In genomic region chr12:29789319-29790050, GRCm38 (mm10) we compare ENCODE assay signal across 8 mouse cellular contexts.
DNase-seq lines count a peak whose midpoint lies in the region; ATAC-seq and TF ChIP-seq lines count a peak whose summit lies in the region.

No protein-coding gene starts in this region.

- H3K4me3 ChIP-seq in forebrain, embryonic 11.5 days (ENCODE audit: low read depth, low read length): no peak overlapping the region
- H3K4me3 ChIP-seq in forebrain, embryonic 10.5 days: no peak overlapping the region
- H3K4me3 ChIP-seq in forebrain, embryonic 14.5 days (ENCODE audit: low read depth, low read length): no peak overlapping the region
- H3K4me3 ChIP-seq in layer of hippocampus, adult 2 months: peak overlapping the region; percentile 1; the same call in 1 of the 2 replicates
- H3K4me3 ChIP-seq in midbrain, embryonic 16.5 days (ENCODE audit: low read depth, low read length): no peak overlapping the region

- peak overlapping the region; percentile 46 for H3K27ac ChIP-seq in forebrain, embryonic 11.5 days (ENCODE audit: low read depth, low read length)
- H3K27ac ChIP-seq in forebrain, embryonic 10.5 days: no peak overlapping the region
- peak overlapping the region; percentile 93 for H3K27ac ChIP-seq in forebrain, embryonic 14.5 days (ENCODE audit: low read depth, low read length)
- H3K27ac ChIP-seq in layer of hippocampus, adult 2 months: peak overlapping the region; percentile 85
- peak overlapping the region; percentile 92 for H3K27ac ChIP-seq in midbrain, embryonic 16.5 days (ENCODE audit: low read length)

- H3K4me1 ChIP-seq in forebrain, embryonic 11.5 days (replicated peaks; ENCODE audit: control insufficient read depth, insufficient read depth, low read length): no peaks in the 10 kb centered on the region; the same call in 1 of the 2 replicates
- peaks cover 13% of the 10 kb centered on the region for H3K4me1 ChIP-seq in forebrain, embryonic 10.5 days
- H3K4me1 ChIP-seq in forebrain, embryonic 14.5 days (ENCODE audit: control insufficient read depth, insufficient read depth, low read length): peaks cover 19% of the 10 kb centered on the region
- peaks cover 37% of the 10 kb centered on the region for H3K4me1 ChIP-seq in midbrain, embryonic 16.5 days (ENCODE audit: control insufficient read depth, insufficient read depth, low read length)

- DNase-seq in forebrain, embryonic 11.5 days (ENCODE audit: low spot score): peak; percentile 69
- no peak for DNase-seq in forebrain, embryonic 10.5 days (ENCODE audit: extremely low spot score, low spot score)
- peak; percentile 95 for DNase-seq in brain, adult 2 months (ENCODE audit: low read depth, low spot score)
- DNase-seq in forebrain, embryonic 14.5 days (ENCODE audit: low spot score): peak; percentile 99
- peak; percentile 75 to 84 for DNase-seq in layer of hippocampus, adult 2 months (ENCODE audit: low spot score in 2 of 2)
- DNase-seq in lung, postnatal 4 days: no peak
- DNase-seq in lung, postnatal 10 days: no peak

- H3K4me2 ChIP-seq in forebrain, embryonic 11.5 days (ENCODE audit: low read depth, low read length, severe bottlenecking): 0 out of 2 replicates have a peak overlapping the region, but pooled peaks have one; percentile 21
- peak overlapping the region; percentile 43 for H3K4me2 ChIP-seq in forebrain, embryonic 14.5 days (ENCODE audit: low read length)
- H3K4me2 ChIP-seq in midbrain, embryonic 16.5 days (ENCODE audit: low read length): peak overlapping the region; percentile 43

- WGBS in forebrain, embryonic 11.5 days: 45% methylated on average over 16 of the region's 16 CpGs
- WGBS in forebrain, embryonic 10.5 days: 69% methylated on average over 16 of the region's 16 CpGs
- 4% methylated on average over 16 of the region's 16 CpGs for WGBS in forebrain, embryonic 14.5 days
- WGBS in midbrain, embryonic 16.5 days: 13% methylated on average over 16 of the region's 16 CpGs

- ATAC-seq in forebrain, embryonic 11.5 days (replicated peaks; ENCODE audit: low FRiP score): peak; percentile 84
- peak; percentile 97 for ATAC-seq in forebrain, embryonic 14.5 days
- peak; percentile 92 for ATAC-seq in midbrain, embryonic 16.5 days

- no peaks in the 10 kb centered on the region for H3K27me3 ChIP-seq in forebrain, embryonic 11.5 days (ENCODE audit: control insufficient read depth, insufficient read depth, low read length)
- H3K27me3 ChIP-seq in forebrain, embryonic 10.5 days (ENCODE audit: poor library complexity, severe bottlenecking): no peaks in the 10 kb centered on the region
- H3K27me3 ChIP-seq in forebrain, embryonic 14.5 days (replicated peaks; ENCODE audit: control insufficient read depth, insufficient read depth, low read length): no peaks in the 10 kb centered on the region
- no peaks in the 10 kb centered on the region for H3K27me3 ChIP-seq in midbrain, embryonic 16.5 days (ENCODE audit: control insufficient read depth, insufficient read depth, low read depth, low read length)

- TF ChIP-seq CTCF in layer of hippocampus, adult 2 months (conservative IDR thresholded peaks at IDR 0.05): no peak

- H3K9me3 ChIP-seq in forebrain, embryonic 11.5 days (ENCODE audit: control insufficient read depth, low read length): no peaks in the 10 kb centered on the region
- no peaks in the 10 kb centered on the region for H3K9me3 ChIP-seq in forebrain, embryonic 10.5 days
- no peaks in the 10 kb centered on the region for H3K9me3 ChIP-seq in forebrain, embryonic 14.5 days (replicated peaks; ENCODE audit: control insufficient read depth, low read length)
- H3K9me3 ChIP-seq in midbrain, embryonic 16.5 days (replicated peaks; ENCODE audit: control insufficient read depth, low read length, poor library complexity, severe bottlenecking): no peaks in the 10 kb centered on the region

- no peak overlapping the region for H3K9ac ChIP-seq in forebrain, embryonic 11.5 days (ENCODE audit: low read length)
- H3K9ac ChIP-seq in forebrain, embryonic 14.5 days (ENCODE audit: low read length): peak overlapping the region; percentile 17; the same call in 1 of the 2 replicates
- H3K9ac ChIP-seq in midbrain, embryonic 16.5 days (ENCODE audit: low read depth, low read length): peak overlapping the region; percentile 53

- H3K36me3 ChIP-seq in forebrain, embryonic 11.5 days (ENCODE audit: control insufficient read depth, insufficient read depth, low read length): no peaks in the 10 kb centered on the region
- H3K36me3 ChIP-seq in forebrain, embryonic 10.5 days (replicated peaks): no peaks in the 10 kb centered on the region
- H3K36me3 ChIP-seq in forebrain, embryonic 14.5 days (ENCODE audit: control insufficient read depth, insufficient read depth, low read length): 0 out of 2 replicates have a peak, but pooled peaks cover 5% of the 10 kb centered on the region
- H3K36me3 ChIP-seq in midbrain, embryonic 16.5 days (ENCODE audit: control insufficient read depth, insufficient read depth, low read length): no peaks in the 10 kb centered on the region

Comparison
In these comparisons a context has a peak if more than half of its experiments do, and no peak if none do; other contexts are left out.
1. DNase-seq: peak in forebrain, embryonic 11.5 days (single experiment), brain, adult 2 months (single experiment), forebrain, embryonic 14.5 days (single experiment) and layer of hippocampus, adult 2 months (2 of 2); none in forebrain, embryonic 10.5 days (single experiment), lung, postnatal 4 days (0 of 2) and lung, postnatal 10 days (single experiment).
2. Peak in every context shown above with its lines, with median percentiles within 50 percentile points of each other: ATAC-seq and H3K4me2 ChIP-seq.